Mouse (Mus musculus): Measurements from ENCODE around the gene Mettl16.

The Mettl16 gene

DNA sequence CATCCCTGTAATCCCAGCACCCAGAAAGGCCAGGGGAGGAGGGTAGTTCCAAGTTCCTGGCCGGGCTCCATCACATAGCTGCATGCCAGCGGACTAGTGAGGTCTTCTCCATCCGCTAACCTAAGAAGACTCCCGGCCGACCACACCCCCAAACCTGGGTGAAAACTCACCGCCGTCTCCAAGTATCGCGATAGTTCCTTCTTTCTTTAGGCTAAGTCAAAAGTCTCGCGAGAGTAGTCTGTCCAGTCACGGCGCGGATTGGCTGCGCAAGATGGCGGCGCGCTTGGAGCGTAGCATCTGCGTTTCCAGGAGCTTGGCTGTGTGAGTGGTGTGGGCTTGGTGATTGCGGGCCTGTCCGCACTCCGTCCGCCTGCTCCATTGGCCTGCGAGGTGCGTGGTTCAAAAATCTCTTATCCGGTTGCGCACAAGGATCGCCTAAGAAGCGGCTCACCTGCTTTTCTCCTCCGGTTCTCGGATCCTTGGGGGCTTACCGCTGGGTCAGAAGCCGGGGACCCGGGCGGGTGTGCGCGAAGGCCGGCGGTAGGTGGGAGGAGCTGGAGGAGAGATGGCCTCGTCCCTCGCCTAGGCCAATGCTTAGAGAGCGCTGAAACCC, at the start of gene Mettl16:
Gene Mettl16 (plus strand): TSS at position 236 of the 613 bp plus-strand sequence.
- DNase-seq (ENCODE audit: low read depth, low spot score): peak; percentile 96

- DNase-seq (ENCODE audit: low read depth, low spot score): no peak
These were observed 49.5 kb upstream of the Mettl16 start for GRCm38 (mm10) chr11:74721141-74721540.

- no peak for DNase-seq (ENCODE audit: low read depth, low spot score)
These were observed 48.7 kb upstream of the Mettl16 start for GRCm38 (mm10) chr11:74721971-74722370.

- peak; percentile 81 for DNase-seq (ENCODE audit: low read depth, low spot score)
These were observed 47.0 kb upstream of the Mettl16 start for GRCm38 (mm10) chr11:74723357-74724234.

- peak; percentile 95 for DNase-seq (ENCODE audit: low read depth, low spot score)
These were observed 46.3 kb upstream of the Mettl16 start, which contains the start of gene Pafah1b1 for GRCm38 (mm10) chr11:74724235-74724791. Gene Pafah1b1, minus strand, starts transcription at chr11:74724670.

- DNase-seq (ENCODE audit: low read depth, low spot score): no peak
These were observed 45.4 kb upstream of the Mettl16 start for GRCm38 (mm10) chr11:74725181-74725580.

DNA sequence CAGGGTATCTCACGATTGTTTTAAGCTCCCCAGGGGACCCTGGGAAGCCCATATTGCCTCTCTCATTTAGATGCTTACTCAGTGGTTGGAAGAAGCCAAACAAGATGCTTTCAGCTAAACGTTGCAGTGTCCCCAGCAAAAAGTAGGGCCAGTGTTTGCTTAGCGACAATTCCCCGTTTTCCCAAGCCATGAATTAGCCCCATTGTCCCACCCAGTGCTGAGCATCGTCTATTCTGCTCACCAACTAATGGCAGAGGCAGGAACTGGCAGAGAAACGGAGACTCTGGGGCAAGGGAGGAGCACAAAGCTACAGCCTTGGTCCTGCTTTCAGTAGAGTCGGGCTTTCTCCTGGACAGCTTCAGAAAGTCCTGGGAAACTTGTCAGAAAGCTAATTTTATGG, 35.7 kb upstream of the Mettl16 start:
- DNase-seq (ENCODE audit: low read depth, low spot score): no peak

DNA sequence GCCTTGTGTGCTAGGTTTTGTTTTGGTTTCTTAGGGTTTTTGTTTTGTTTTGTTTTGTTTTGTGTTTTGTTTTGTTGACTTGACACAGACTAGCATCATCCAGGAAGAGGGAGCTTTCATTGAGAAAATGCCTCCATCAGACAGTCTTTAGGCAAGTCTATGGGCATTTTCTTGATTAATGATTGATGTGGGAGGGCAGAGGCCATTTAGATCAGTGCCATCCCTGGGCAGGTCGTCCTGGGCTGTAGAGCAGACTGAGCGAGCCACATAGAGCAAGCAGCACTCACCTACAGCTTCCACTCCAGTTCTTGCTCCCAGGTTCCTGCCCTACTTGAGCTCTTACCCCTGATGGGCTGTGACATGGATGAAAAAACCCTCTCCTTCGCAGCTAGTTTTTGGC, 32.8 kb upstream of the Mettl16 start:
- no peak for DNase-seq (ENCODE audit: low read depth, low spot score)

DNA sequence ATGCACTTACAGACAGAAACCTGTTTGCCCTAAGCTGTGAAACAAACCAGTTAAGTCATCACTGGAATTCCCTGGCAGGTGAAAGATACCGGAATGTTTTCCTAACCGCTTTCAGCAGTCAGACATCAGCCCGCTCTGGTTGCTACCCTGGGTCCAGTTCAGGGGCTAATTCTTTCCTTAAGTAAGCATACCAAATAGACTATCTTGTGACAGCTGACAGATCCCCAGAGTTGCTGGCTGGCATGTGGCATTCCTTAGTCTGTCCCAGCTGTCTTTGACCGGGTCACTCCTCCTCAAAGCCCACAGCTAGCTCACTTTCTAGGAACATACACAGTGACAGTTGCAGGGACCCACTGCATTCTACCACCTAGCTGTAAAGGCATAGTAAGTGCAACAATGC, 22.6 kb upstream of the Mettl16 start:
- no peak for DNase-seq (ENCODE audit: low read depth, low spot score)

DNA sequence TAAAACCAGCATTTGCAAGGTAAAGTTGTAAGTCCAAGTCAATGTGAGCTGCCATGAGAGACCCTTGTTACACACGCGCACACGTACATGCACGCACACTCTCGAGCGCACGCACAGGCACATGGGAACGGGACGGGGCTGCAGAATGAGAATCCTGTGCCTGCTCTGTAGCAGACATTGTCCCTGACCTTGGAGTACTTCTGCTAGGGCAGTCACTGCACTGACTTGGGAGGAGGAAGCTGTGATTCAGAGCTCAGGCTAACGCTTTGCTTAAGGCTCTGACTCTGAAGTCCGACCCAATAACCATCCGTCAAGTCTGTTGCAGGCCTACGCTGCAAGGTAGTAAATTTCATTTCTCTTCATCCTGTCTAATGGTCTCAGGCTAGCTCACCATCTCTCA, 21.4 kb upstream of the Mettl16 start:
- no peak for DNase-seq (ENCODE audit: low read depth, low spot score)

- DNase-seq (ENCODE audit: low read depth, low spot score): no peak
These were observed 19.8 kb upstream of the Mettl16 start for GRCm38 (mm10) chr11:74750662-74751351.

- DNase-seq (ENCODE audit: low read depth, low spot score): no peak
These were observed 19.1 kb upstream of the Mettl16 start for GRCm38 (mm10) chr11:74751352-74752066.

DNA sequence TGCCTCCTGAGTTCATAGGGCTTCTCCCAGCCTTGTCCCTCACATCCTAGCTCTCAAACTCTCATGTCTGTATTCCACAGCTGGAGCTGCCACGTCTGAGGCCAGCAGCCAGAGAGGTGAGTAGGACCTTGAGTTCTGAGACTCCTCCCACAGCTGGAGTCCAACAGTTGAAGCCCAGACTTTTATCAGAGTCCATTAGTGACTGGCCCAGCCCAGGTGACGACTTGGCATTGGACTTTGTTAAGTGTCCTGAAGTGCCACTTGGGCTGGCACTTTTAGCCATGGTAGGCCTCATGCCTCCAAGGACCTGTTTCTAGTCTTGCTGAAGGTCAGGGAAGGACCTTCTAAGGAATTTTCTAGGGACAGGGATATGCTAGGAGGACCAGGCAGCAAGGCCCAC, 14.0 kb upstream of the Mettl16 start:
- no peak for DNase-seq (ENCODE audit: low read depth, low spot score)

DNA sequence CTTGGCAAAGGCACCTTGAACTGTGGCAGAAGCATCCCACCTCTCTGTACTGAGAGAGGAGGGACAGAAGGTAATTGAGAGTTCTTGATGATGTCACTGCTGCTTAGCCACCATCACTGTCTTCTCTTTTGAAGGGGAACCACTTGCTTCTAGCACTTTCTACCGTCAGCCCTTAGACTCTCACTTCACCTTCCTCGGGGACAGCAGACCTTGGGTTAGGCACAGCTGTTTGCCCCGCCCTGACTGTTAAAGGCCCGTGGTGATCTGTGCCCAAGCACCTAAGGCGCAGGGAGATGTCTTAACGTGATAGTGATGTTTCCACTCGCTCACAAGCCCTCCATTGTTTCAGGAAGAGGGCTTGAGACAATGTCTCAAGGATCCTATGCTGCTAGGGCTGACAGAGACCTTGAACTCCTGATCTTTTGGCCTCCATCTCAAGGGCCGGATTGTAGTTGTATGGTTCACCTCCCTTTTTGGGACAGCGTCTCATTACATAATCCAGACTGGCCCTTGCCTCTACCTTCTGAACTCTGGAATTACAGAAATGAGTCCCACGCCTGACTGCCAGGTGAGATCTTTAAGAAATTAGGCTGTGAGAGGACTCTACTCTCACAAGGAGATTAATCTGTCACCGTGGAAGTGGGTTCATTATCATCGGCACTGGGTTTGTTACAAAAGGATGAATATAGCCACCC, 9.5 kb upstream of the Mettl16 start:
- DNase-seq (ENCODE audit: low read depth, low spot score): no peak

GRCm38 (mm10) chr11:74763960-74764625, 6.5 kb upstream of the Mettl16 start:
- DNase-seq (ENCODE audit: low read depth, low spot score): no peak

DNA sequence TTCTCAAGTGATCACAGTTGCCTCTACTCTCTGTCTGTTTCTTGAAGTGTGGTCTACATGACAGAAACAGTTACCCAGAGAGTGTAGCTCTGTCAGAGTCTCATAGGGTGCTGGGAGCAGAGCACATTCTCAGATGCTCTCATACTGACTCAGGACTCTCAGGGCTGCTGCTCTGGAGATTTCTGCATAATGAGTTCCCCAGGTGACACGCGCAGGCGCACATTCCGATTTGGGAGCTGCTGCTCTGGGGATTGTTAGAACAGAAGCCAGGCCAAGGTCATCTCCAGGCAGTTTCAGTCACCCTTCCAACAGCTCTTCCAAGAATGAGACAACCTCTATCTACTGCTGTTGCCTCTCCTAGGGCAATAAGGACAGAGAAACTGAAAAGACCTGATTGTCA, 3.2 kb upstream of the Mettl16 start:
- DNase-seq (ENCODE audit: low read depth, low spot score): no peak

DNA sequence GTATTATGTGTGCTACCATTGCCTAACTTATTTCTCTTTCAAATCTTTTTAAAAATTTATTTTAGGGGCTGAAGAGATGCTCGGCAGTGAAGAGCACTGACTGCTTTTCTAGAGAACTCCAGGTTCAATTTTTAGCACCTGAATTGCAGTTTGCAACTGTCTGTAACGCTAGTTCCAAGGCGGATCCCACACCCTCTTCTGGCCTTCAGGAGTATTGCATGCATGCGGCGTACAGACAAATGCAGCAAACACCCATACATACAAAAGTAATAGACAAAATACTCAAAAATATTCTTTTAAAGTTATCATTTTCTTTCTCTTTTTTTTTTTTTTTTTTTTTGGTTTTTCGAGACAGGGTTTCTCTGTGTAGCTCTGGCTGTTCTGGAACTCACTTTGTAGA, 2.6 kb upstream of the Mettl16 start:
- no peak for DNase-seq (ENCODE audit: low read depth, low spot score)

DNA sequence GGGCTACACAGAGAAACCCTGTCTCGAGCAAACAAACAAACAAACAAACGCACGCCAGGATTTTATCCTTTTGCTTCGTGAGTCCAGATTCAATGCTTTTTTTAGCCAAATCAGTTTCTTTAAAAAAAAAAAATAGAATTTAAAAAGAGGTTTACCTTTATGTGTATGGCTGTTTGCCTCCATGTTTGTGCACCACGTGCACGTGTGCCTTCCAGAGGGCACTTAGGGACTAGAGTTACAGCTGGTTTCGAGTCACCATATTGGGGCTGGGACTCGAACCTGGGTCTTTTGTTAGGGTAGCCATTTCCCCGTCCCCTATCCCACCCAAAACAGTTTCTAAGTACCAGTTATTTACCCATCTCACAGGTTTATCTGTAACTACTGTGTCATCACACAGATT, 593 bp upstream of the Mettl16 start:
- DNase-seq (ENCODE audit: low read depth, low spot score): no peak

DNA sequence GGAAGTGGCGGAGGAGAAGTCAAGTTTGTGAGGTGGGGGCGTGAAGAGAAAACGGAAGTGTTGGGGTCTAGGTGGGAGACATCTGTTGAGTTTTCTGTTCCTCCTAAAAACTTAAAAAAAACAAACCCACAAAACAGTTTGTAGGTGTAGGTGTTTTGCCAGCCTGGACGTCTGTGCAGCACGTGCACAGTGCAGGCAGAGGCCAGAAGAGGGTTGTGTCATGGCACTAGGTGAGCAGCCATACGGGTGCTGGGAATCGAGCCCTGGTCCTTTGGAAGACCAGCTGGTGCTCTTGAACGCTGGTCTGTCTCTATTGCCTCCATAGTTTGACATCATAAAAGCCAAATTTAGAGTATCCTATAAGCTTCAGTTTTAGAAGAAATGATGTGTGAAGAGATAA, 604 bp downstream of the Mettl16 start:
- DNase-seq (ENCODE audit: low read depth, low spot score): no peak

GRCm38 (mm10) chr11:74771650-74772049, 1.0 kb downstream of the Mettl16 start:
- no peak for DNase-seq (ENCODE audit: low read depth, low spot score)
